Mouse (Mus musculus): Measurements from ENCODE around the gene Hist1h4c. TPM values are rescaled to one million over a fixed set of nuclear protein-coding genes. Genes with fewer than 3 reads are reported as not detected.
"Not testable (repeated sequence)": the region's sequence is repeated elsewhere in the genome, so short reads cannot be mapped to it uniquely, and the experiment has no call there.

Gene Hist1h4c
- total RNA-seq (2014; rRNA removed) (1,149 and 1,400 TPM in 2 replicates), polyA plus RNA-seq (2015; fragmentation: Nextera tagmentation; extraction: Ambion mirVana) (4.0 and 4.6 TPM in 2 replicates)

- WGBS: 0% methylated on average over 20 of the region's 22 CpGs
- H3K4me2 ChIP-seq (ENCODE audit: low read depth, low read length): peak within 1 kb of the TSS; percentile 78
- TF ChIP-seq CTCF (IDR thresholded peaks at IDR 0.05; ENCODE audit: low read depth): peak; percentile 39; the same call in 1 of the 2 replicates
- no peaks in the 10 kb centered on the region for H3K9me3 ChIP-seq (ENCODE audit: low read length)
- H3K4me3 ChIP-seq (ENCODE audit: low read length): peak within 1 kb of the TSS; percentile 43
- ATAC-seq: peak; percentile 98
- H3K27ac ChIP-seq: peak within 1 kb of the TSS; percentile 87
- H3K36me3 ChIP-seq (ENCODE audit: insufficient read depth, low read length): no peaks in the 10 kb centered on the region
- peak; percentile 99 for DNase-seq (ENCODE audit: low spot score)
- H3K9ac ChIP-seq (replicated peaks; ENCODE audit: low read length): peak within 1 kb of the TSS; percentile 55
- no peaks in the 10 kb centered on the region for H3K4me1 ChIP-seq (ENCODE audit: insufficient read depth, low read length)
- no peaks in the 10 kb centered on the region for H3K27me3 ChIP-seq (ENCODE audit: insufficient read depth, low read length)
These were observed at the start of gene Hist1h4c for GRCm38 (mm10) chr13:23698300-23698693. Hist1h4c (minus strand) TSS chr13:23698454.

DNA sequence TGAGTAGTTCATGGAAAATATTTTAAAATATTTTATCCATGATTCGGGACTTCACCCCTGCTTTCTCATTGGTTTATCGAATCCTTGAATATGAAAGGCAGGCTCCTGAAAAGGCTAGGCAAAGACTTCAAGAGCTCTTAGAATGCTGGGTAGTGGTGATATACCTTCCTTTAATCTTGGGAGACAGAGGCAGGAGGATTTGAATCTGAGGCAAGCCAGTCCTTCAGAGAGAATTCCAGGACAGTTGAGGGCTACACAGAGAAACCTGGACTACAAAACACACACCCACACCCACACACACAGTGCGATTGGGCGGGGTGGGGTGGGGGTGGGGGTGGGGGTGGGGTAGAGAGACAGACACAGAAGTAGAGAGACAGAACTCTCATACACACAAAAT lies 49.6 kb upstream of the Hist1h4c start:
- Histone ChIP-seq H3K9me3 (ENCODE audit: low read length) (no peaks in the 10 kb centered on the region), H3K4me1 (ENCODE audit: insufficient read depth, low read length) (0 out of 2 replicates have a peak, but pooled peaks cover 4% of the 10 kb centered on the region), H3K4me3 (ENCODE audit: low read length) (no peak overlapping the region), H3K9ac (replicated peaks; ENCODE audit: low read length) (no peak overlapping the region), H3K27me3 (ENCODE audit: insufficient read depth, low read length) (no peaks in the 10 kb centered on the region), H3K36me3 (ENCODE audit: insufficient read depth, low read length) (no peaks in the 10 kb centered on the region), H3K27ac (no peak overlapping the region; the same call in 1 of the 2 replicates), H3K4me2 (ENCODE audit: low read depth, low read length) (no peak overlapping the region)
- DNase-seq (ENCODE audit: low spot score): no peak
- TF ChIP-seq CTCF (IDR thresholded peaks at IDR 0.05; ENCODE audit: low read depth): no peak
- 7% methylated on average over 4 of the region's 4 CpGs for WGBS
- ATAC-seq: no peak

GRCm38 (mm10) chr13:23747081-23747891 lies 49.0 kb upstream of the Hist1h4c start:
- DNase-seq (ENCODE audit: low spot score) (no peak), ATAC-seq (no peak)
- peak overlapping the region; percentile 37; the same call in 1 of the 2 replicates for H3K9ac ChIP-seq (replicated peaks; ENCODE audit: low read length)
- H3K4me2 ChIP-seq (ENCODE audit: low read depth, low read length): peak overlapping the region; percentile 63
- no peaks in the 10 kb centered on the region for H3K36me3 ChIP-seq (ENCODE audit: insufficient read depth, low read length)
- H3K27ac ChIP-seq: peak overlapping the region; percentile 96
- 4% methylated on average over 10 of the region's 13 CpGs for WGBS
- no peak for TF ChIP-seq CTCF (IDR thresholded peaks at IDR 0.05; ENCODE audit: low read depth)
- H3K9me3 ChIP-seq (ENCODE audit: low read length): no peaks in the 10 kb centered on the region
- peak overlapping the region; percentile 38 for H3K4me3 ChIP-seq (ENCODE audit: low read length)
- H3K27me3 ChIP-seq (ENCODE audit: insufficient read depth, low read length): no peaks in the 10 kb centered on the region
- 0 out of 2 replicates have a peak, but pooled peaks cover 4% of the 10 kb centered on the region for H3K4me1 ChIP-seq (ENCODE audit: insufficient read depth, low read length)

DNA sequence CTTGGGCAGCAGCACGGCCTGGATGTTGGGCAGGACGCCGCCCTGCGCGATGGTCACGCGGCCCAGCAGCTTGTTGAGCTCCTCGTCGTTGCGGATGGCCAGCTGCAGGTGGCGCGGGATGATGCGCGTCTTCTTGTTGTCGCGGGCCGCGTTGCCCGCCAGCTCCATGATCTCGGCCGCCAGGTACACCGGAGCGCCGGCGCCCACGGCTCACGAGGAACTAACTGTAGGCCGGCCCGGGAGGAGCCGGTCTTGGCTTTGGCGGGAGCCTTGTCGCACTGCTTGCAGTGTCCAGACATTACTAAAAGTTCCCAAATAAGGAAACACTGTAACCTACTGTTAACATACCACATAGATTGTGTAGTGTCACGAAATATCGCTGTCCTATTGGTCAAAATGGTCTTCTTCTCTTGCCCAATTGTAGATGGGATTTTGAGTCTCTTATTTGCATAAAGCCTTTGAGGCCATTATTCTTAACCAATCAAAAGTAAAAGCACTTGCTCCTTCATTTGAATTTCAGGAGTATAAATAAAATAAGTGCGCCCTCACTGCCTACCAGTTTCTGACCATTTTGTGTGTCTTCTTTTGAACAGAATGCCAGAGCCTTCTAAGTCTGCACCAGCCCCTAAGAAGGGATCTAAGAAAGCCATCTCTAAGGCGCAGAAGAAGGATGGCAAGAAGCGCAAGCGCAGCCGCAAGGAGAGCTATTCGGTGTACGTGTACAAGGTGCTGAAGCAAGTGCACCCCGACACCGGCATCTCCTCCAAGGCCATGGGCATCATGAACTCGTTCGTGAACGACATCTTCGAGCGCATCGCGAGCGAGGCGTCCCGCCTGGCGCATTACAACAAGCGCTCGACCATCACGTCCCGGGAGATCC lies 48.2 kb upstream of the Hist1h4c start, which contains the start of gene Hist1h2bb:
Gene Hist1h2bb, plus strand, starts transcription at position 534 of the 880 bp plus-strand sequence.
- not testable (repeated sequence) for H3K27me3 ChIP-seq (ENCODE audit: insufficient read depth, low read length); H3K4me1 ChIP-seq (ENCODE audit: insufficient read depth, low read length); H3K9me3 ChIP-seq (ENCODE audit: low read length); H3K36me3 ChIP-seq (ENCODE audit: insufficient read depth, low read length)
- ATAC-seq (peak; percentile 95), DNase-seq (ENCODE audit: low spot score) (peak; percentile 93)
- TF ChIP-seq CTCF (IDR thresholded peaks at IDR 0.05; ENCODE audit: low read depth): peak; percentile 40
- 2% methylated on average over 37 of the region's 58 CpGs for WGBS
- Histone ChIP-seq H3K4me3 (ENCODE audit: low read length) (peak within 1 kb of the TSS; percentile 38), H3K9ac (replicated peaks; ENCODE audit: low read length) (peak within 1 kb of the TSS; percentile 37; the same call in 1 of the 2 replicates), H3K4me2 (ENCODE audit: low read depth, low read length) (peak within 1 kb of the TSS; percentile 63), H3K27ac (peak within 1 kb of the TSS; percentile 96)

DNA sequence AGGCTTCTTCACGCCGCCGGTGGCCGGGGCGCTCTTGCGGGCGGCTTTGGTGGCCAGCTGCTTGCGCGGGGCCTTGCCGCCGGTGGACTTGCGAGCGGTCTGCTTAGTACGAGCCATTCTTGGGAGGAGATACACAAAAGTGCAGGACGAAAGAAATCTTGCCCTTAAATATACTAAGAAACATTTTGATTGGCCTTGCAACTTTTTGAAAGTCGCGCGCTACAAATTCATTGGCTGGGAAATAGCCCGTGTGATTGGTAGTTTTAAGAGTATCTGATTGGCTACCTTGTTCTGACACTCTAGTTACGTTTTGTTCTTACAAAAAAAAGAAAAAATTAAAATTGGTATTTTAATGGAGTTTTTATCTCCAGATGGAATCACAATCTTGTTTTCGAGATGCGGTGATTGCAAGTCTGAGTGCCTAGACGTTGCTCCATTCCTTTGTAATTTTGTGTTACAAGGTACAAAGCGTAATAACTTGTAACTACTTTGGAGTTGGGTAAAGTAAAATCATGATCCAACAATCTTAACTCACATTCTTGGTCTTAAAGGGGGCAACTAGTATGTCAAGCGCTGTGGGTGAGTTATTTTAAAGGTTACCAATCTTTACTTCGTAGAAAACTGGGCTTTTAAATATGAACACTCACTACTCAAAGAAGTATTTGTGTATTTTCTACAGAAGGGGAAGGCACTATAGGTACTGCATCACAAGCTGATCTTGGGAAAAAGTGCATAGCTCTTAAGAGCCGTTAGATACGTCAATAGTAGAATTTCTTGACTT lies 47.3 kb upstream of the Hist1h4c start, which contains the start of gene Hist1h3c:
Gene Hist1h3c, minus strand, starts transcription at position 222 of the 781 bp plus-strand sequence.
- Histone ChIP-seq H3K4me3 (ENCODE audit: low read length) (peak within 1 kb of the TSS; percentile 38), H3K27me3 (ENCODE audit: insufficient read depth, low read length) (no peaks in the 10 kb centered on the region), H3K36me3 (ENCODE audit: insufficient read depth, low read length) (no peaks in the 10 kb centered on the region), H3K9me3 (ENCODE audit: low read length) (no peaks in the 10 kb centered on the region), H3K9ac (replicated peaks; ENCODE audit: low read length) (peak within 1 kb of the TSS; percentile 37; the same call in 1 of the 2 replicates), H3K4me2 (ENCODE audit: low read depth, low read length) (peak within 1 kb of the TSS; percentile 63), H3K27ac (peak within 1 kb of the TSS; percentile 96), H3K4me1 (ENCODE audit: insufficient read depth, low read length) (no peaks in the 10 kb centered on the region)
- no peak for TF ChIP-seq CTCF (IDR thresholded peaks at IDR 0.05; ENCODE audit: low read depth)
- WGBS: under 1% methylated on average over 22 of the region's 28 CpGs
- DNase-seq (ENCODE audit: low spot score) (peak; percentile 96), ATAC-seq (peak; percentile 69)

Measured in hindbrain, postnatal 0 days (tissue).